Mouse (Mus musculus) natural killer cell, adult 2 months (primary cell): ENCODE data around the gene Ccr1l1.

Experiments
- DNase-seq, 2 experiments: peaks; one replicate each; pipeline ENCODE4 v3.0.0; 2022; ENCODE audit warnings: low spot score in 2 of 2

Gene Ccr1l1

GRCm38 (mm10) chr9:123928118-123928758 lies 50.0 kb downstream of the Ccr1l1 start:
- DNase-seq, result peak; percentile 87 to 92

DNA sequence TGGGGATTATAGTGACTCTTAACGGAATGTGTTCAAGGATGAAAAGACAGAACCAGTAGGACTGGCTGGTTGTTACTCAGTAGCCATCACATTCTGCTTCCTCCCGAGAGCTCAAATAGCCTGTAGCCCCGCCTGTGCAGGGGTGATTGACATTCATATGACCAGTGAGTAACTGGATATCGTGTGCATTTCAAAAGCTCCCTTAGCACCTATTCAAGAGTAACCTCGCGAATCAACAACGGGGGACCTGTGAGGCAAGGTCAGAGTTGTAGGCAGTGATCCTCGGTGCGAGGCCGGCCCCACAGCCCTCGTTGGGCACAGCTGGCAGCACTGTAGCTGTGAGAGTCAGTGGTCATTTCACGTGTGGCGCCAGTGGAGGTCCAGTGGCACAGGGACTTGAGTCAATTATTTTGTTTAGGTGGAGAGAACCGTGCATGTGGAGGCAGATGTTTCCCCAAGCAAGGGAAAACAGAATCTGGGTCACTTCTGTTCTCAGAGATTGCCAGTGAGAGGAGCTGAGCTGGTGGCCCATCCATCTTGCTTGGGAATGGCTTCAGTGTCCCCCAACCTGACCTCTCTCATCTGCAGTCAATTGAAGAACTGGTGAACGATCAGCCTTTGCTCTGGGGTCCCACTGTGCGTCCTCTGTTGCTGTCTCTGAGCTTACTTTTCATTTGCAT lies 50.8 kb downstream of the Ccr1l1 start:
- peak in 1 of 2 experiments; percentile 59 for DNase-seq
